ENCODE assay signal across 17 mouse cellular contexts in genomic region chr16:45966604-45967003, GRCm38 (mm10). TPM values are rescaled to one million over a fixed set of nuclear protein-coding genes. Genes with fewer than 3 reads are reported as not detected.
DNase-seq lines count a peak whose midpoint lies in the region; ATAC-seq and TF ChIP-seq lines count a peak whose summit lies in the region.
"Had no signal": no experiment of that assay in that cellular context is flagged by ENCODE, and none has a peak within 500 bp of the region (broad histone marks: within the 10 kb centered on the region; RNA-seq: fewer than 3 reads in every experiment).

No protein-coding gene starts in this region.

- no peaks in the 10 kb centered on the region for H3K27me3 ChIP-seq in kidney, adult 2 months (replicated peaks; ENCODE audit: control insufficient read depth, insufficient read depth, low read length)
- H3K27me3 ChIP-seq in lung, postnatal 0 days (replicated peaks; ENCODE audit: insufficient read depth, low read length), result no peaks in the 10 kb centered on the region
- no peaks in the 10 kb centered on the region for H3K27me3 ChIP-seq in kidney, embryonic 14.5 days (ENCODE audit: control insufficient read depth, insufficient read depth, low read length)
- H3K27me3 ChIP-seq in small intestine, adult 2 months (ENCODE audit: control insufficient read depth, insufficient read depth, low read length), result no peaks in the 10 kb centered on the region
- H3K27me3 ChIP-seq in hindbrain, embryonic 16.5 days (replicated peaks; ENCODE audit: control insufficient read depth, insufficient read depth, low read length), result no peaks in the 10 kb centered on the region
- H3K27me3 ChIP-seq: embryonic facial prominence, embryonic 12.5 days; limb, embryonic 13.5 days; midbrain, embryonic 13.5 days; neural tube, embryonic 12.5 days had no signal

- H3K4me1 ChIP-seq in kidney, adult 2 months (ENCODE audit: control insufficient read depth, insufficient read depth, low read length), result peaks cover 6% of the 10 kb centered on the region; the same call in 1 of the 2 replicates
- H3K4me1 ChIP-seq in lung, postnatal 0 days (ENCODE audit: insufficient read depth, low read depth, low read length), result peaks cover 5% of the 10 kb centered on the region; the same call in 1 of the 2 replicates
- H3K4me1 ChIP-seq in kidney, embryonic 14.5 days (ENCODE audit: control insufficient read depth, insufficient read depth, low read length), result peaks cover 18% of the 10 kb centered on the region
- H3K4me1 ChIP-seq in small intestine, adult 2 months (ENCODE audit: control insufficient read depth, insufficient read depth, insufficient read length, low read length), result peaks cover 7% of the 10 kb centered on the region; the same call in 1 of the 2 replicates
- H3K4me1 ChIP-seq in hindbrain, embryonic 16.5 days (ENCODE audit: control insufficient read depth, insufficient read depth, low read depth, low read length), result no peaks in the 10 kb centered on the region
- H3K4me1 ChIP-seq: embryonic facial prominence, embryonic 12.5 days; midbrain, embryonic 13.5 days; neural tube, embryonic 12.5 days had no signal

- peak; percentile 14 for TF ChIP-seq POLR2A in kidney, adult 2 months (IDR thresholded peaks at IDR 0.05; ENCODE audit: low read depth, low read length)
- TF ChIP-seq POLR2A in small intestine, adult 2 months (IDR thresholded peaks at IDR 0.05; ENCODE audit: low read depth, low read length), result no peak

- H3K4me2 ChIP-seq in lung, postnatal 0 days (replicated peaks; ENCODE audit: low read depth, low read length), result no peak overlapping the region
- H3K4me2 ChIP-seq in kidney, embryonic 14.5 days (replicated peaks; ENCODE audit: low read depth, low read length), result no peak overlapping the region
- H3K4me2 ChIP-seq in hindbrain, embryonic 16.5 days (ENCODE audit: low read length), result no peak overlapping the region
- H3K4me2 ChIP-seq: embryonic facial prominence, embryonic 12.5 days; limb, embryonic 13.5 days; midbrain, embryonic 13.5 days; neural tube, embryonic 12.5 days had no signal

- H3K36me3 ChIP-seq in kidney, adult 2 months (ENCODE audit: control insufficient read depth, insufficient read depth, low read length), result no peaks in the 10 kb centered on the region
- H3K36me3 ChIP-seq in lung, postnatal 0 days (ENCODE audit: insufficient read depth, low read length), result no peaks in the 10 kb centered on the region
- no peaks in the 10 kb centered on the region for H3K36me3 ChIP-seq in kidney, embryonic 14.5 days (ENCODE audit: control insufficient read depth, insufficient read depth, low read length)
- peaks cover 13% of the 10 kb centered on the region for H3K36me3 ChIP-seq in small intestine, adult 2 months (ENCODE audit: control insufficient read depth, insufficient read depth, low read length)
- no peaks in the 10 kb centered on the region; the same call in 1 of the 2 replicates for H3K36me3 ChIP-seq in hindbrain, embryonic 16.5 days (ENCODE audit: control insufficient read depth, insufficient read depth, low read length)
- H3K36me3 ChIP-seq: embryonic facial prominence, embryonic 12.5 days; G1E; limb, embryonic 13.5 days; neural tube, embryonic 12.5 days had no signal

- peak; percentile 42 for ATAC-seq in lung, postnatal 0 days
- no peak for ATAC-seq in kidney, embryonic 14.5 days (ENCODE audit: low FRiP score, low TSS enrichment)
- no peak for ATAC-seq in hindbrain, embryonic 16.5 days
- ATAC-seq: activated CD4-positive, CD25-positive, alpha-beta regulatory T cell, adult 4 months had no signal

- no peak overlapping the region for H3K9ac ChIP-seq in lung, postnatal 0 days (replicated peaks; ENCODE audit: low read depth)
- H3K9ac ChIP-seq in kidney, embryonic 14.5 days (ENCODE audit: low read depth, low read length), result no peak overlapping the region
- no peak overlapping the region for H3K9ac ChIP-seq in hindbrain, embryonic 16.5 days (ENCODE audit: low read depth, low read length)
- H3K9ac ChIP-seq: embryonic facial prominence, embryonic 12.5 days; limb, embryonic 13.5 days; midbrain, embryonic 13.5 days; neural tube, embryonic 12.5 days had no signal

- no peak overlapping the region; the same call in 1 of the 2 replicates for H3K4me3 ChIP-seq in kidney, adult 2 months (ENCODE audit: insufficient read depth, low read depth, low read length)
- no peak overlapping the region for H3K4me3 ChIP-seq in lung, postnatal 0 days (ENCODE audit: low read depth, low read length)
- no peak overlapping the region for H3K4me3 ChIP-seq in kidney, embryonic 14.5 days (ENCODE audit: low read length)
- H3K4me3 ChIP-seq in small intestine, adult 2 months (ENCODE audit: low read depth, low read length), result no peak overlapping the region
- H3K4me3 ChIP-seq in hindbrain, embryonic 16.5 days (ENCODE audit: low read length), result no peak overlapping the region
- H3K4me3 ChIP-seq: embryonic facial prominence, embryonic 12.5 days; limb, embryonic 13.5 days; midbrain, embryonic 13.5 days; neural tube, embryonic 12.5 days had no signal

- H3K9me3 ChIP-seq in lung, postnatal 0 days (ENCODE audit: low read length), result no peaks in the 10 kb centered on the region
- no peaks in the 10 kb centered on the region for H3K9me3 ChIP-seq in kidney, embryonic 14.5 days (ENCODE audit: control insufficient read depth, low read length)
- H3K9me3 ChIP-seq in hindbrain, embryonic 16.5 days (ENCODE audit: control insufficient read depth, low read length), result no peaks in the 10 kb centered on the region
- H3K9me3 ChIP-seq: embryonic facial prominence, embryonic 12.5 days; G1E; limb, embryonic 13.5 days; midbrain, embryonic 13.5 days; neural tube, embryonic 12.5 days had no signal

- no peak for TF ChIP-seq CTCF in kidney, adult 2 months (conservative IDR thresholded peaks at IDR 0.05; ENCODE audit: insufficient read depth, insufficient read length, low read depth, low read length)
- no peak for TF ChIP-seq CTCF in lung, postnatal 0 days (IDR thresholded peaks at IDR 0.05)
- no peak for TF ChIP-seq CTCF in small intestine, adult 2 months (IDR thresholded peaks at IDR 0.05; ENCODE audit: extremely low read depth, insufficient read length, insufficient replicate concordance, low read depth, low read length)

- WGBS in kidney, adult 2 months, result 34% methylated on average over 5 of the region's 5 CpGs
- WGBS in lung, postnatal 0 days, result 30% methylated on average over 5 of the region's 5 CpGs
- WGBS in kidney, embryonic 14.5 days, result 51% methylated on average over 5 of the region's 5 CpGs
- 16% methylated on average over 5 of the region's 5 CpGs for WGBS in small intestine, adult 2 months
- 80% methylated on average over 5 of the region's 5 CpGs for WGBS in hindbrain, embryonic 16.5 days

- TF ChIP-seq EP300 in lung, postnatal 0 days (IDR thresholded peaks at IDR 0.05), result peak; percentile 68

- peak overlapping the region; percentile 93 for H3K27ac ChIP-seq in kidney, adult 2 months (ENCODE audit: insufficient read depth, low read depth, low read length)
- H3K27ac ChIP-seq in lung, postnatal 0 days (ENCODE audit: low read length), result peak overlapping the region; percentile 28; the same call in 1 of the 2 replicates
- H3K27ac ChIP-seq in kidney, embryonic 14.5 days (ENCODE audit: low read depth, low read length), result 0 out of 2 replicates have a peak overlapping the region, but pooled peaks have one; percentile 24
- peak overlapping the region; percentile 62 for H3K27ac ChIP-seq in small intestine, adult 2 months (ENCODE audit: insufficient read depth, low read depth, low read length)
- no peak overlapping the region for H3K27ac ChIP-seq in hindbrain, embryonic 16.5 days (ENCODE audit: low read depth, low read length)
- H3K27ac ChIP-seq: embryonic facial prominence, embryonic 12.5 days; limb, embryonic 13.5 days; midbrain, embryonic 13.5 days; neural tube, embryonic 12.5 days had no signal

- peak; percentile 76 for DNase-seq in kidney, adult 2 months
- no peak for DNase-seq in kidney, postnatal 10 days
- peak; percentile 53 for DNase-seq in lung, postnatal 0 days (ENCODE audit: low spot score)
- DNase-seq in lung, postnatal 10 days, result no peak
- DNase-seq: adrenal gland, postnatal 10 days; cerebellum, adult 9-11 months; layer of hippocampus, postnatal 36 days; thymus, postnatal 36 days had no signal

RNA-seq across cellular contexts. Expression of gene Phldb2, which starts 13.2 kb away (rescaled TPM):
- 55.4 and 73.5 TPM in 2 replicates for polyA plus RNA-seq in kidney, adult 2 months (2012; rRNA removed)
- 54.2 and 66.7 TPM in 2 replicates for polyA plus RNA-seq in lung, postnatal 0 days (2015; fragmentation: Nextera tagmentation; extraction: Ambion mirVana)
- 48.1 and 79.3 TPM in 2 replicates for polyA plus RNA-seq in kidney, embryonic 14.5 days (2014; fragmentation: Nextera tagmentation; extraction: Ambion mirVana)
- 1.7 and 3.7 TPM in 2 replicates for polyA plus RNA-seq in small intestine, adult 2 months (2012; rRNA removed)
- polyA plus RNA-seq in hindbrain, embryonic 16.5 days (2015; fragmentation: Nextera tagmentation; extraction: Ambion mirVana), result 6.8 and 7.9 TPM in 2 replicates
- polyA plus RNA-seq: activated CD4-positive, CD25-positive, alpha-beta regulatory T cell, adult 4 months; G1E had no signal

RNA-seq across cellular contexts. Expression of gene Plcxd2, which starts 43.4 kb away (rescaled TPM):
- 1.4 and 1.7 TPM in 2 replicates for polyA plus RNA-seq in kidney, adult 2 months (2012; rRNA removed)
- polyA plus RNA-seq in lung, postnatal 0 days (2015; fragmentation: Nextera tagmentation; extraction: Ambion mirVana), result 0.15 and 0.20 TPM in 2 replicates
- polyA plus RNA-seq in kidney, embryonic 14.5 days (2014; fragmentation: Nextera tagmentation; extraction: Ambion mirVana), result 0.89 and 1.2 TPM in 2 replicates
- polyA plus RNA-seq in small intestine, adult 2 months (2012; rRNA removed), result 0.83 and 1.9 TPM in 2 replicates
- polyA plus RNA-seq in hindbrain, embryonic 16.5 days (2015; fragmentation: Nextera tagmentation; extraction: Ambion mirVana), result 16.1 and 16.6 TPM in 2 replicates
- polyA plus RNA-seq: G1E had no signal

Comparison
In these comparisons a context has a peak if more than half of its experiments do, and no peak if none do; other contexts are left out.
1. DNase-seq: peak in kidney, adult 2 months (single experiment) and lung, postnatal 0 days (single experiment); none in kidney, postnatal 10 days (single experiment) and lung, postnatal 10 days (single experiment).